Mouse (Mus musculus) MEL (cell line): ENCODE measurements around the gene Fam53b. TPM values are rescaled to one million over a fixed set of nuclear protein-coding genes. Genes with fewer than 3 reads are reported as not detected.

Experiments used
- DNase-seq: peaks from one replicate; pipeline ENCODE4 v3.0.0; 2011; ENCODE audit warnings: low read depth, low spot score
- H3K27ac ChIP-seq: 2 replicates; pipeline ENCODE4 v1.5.1; 2012; ENCODE audit warnings: low read depth, mild to moderate bottlenecking, control low read depth, low read length, moderate library complexity; ENCODE audit not compliant: control insufficient read depth
- H3K27me3 ChIP-seq, 2 experiments: fragments of 150-350 bp in 1 of 2; sonication (generic) in 1 of 2; 2 replicates each; pipeline ENCODE4 v1.6.1; 2012; ENCODE audit warnings: low read length in 2 of 2, mild to moderate bottlenecking in 2 of 2, improper control_type of control experiment in 1 of 2, moderate library complexity in 1 of 2; ENCODE audit not compliant: insufficient read depth in 2 of 2, control insufficient read depth in 1 of 2
- H3K36me3 ChIP-seq, 2 experiments: 2 replicates each; pipeline ENCODE4 v1.6.1; 2012 to 2014; ENCODE audit warnings: low read length in 2 of 2, improper control_type of control experiment in 1 of 2, inconsistent platforms in 1 of 2, mild to moderate bottlenecking in 1 of 2; ENCODE audit not compliant: insufficient read depth in 2 of 2, control insufficient read depth in 1 of 2
- H3K4me1 ChIP-seq, 2 experiments: fragments of 150-350 bp in 1 of 2; sonication (generic) in 1 of 2; 2 replicates each; pipeline ENCODE4 v1.6.1; 2012; ENCODE audit warnings: low read length in 2 of 2, improper control_type of control experiment in 1 of 2, mild to moderate bottlenecking in 1 of 2; ENCODE audit not compliant: insufficient read depth in 2 of 2, control insufficient read depth in 1 of 2
- H3K4me3 ChIP-seq, 2 experiments: fragments of 150-350 bp in 1 of 2; sonication (generic) in 1 of 2; 2 replicates each; pipeline ENCODE4 v1.5.1; 2012; ENCODE audit warnings: low read depth in 2 of 2, low read length in 2 of 2, mild to moderate bottlenecking in 2 of 2, moderate library complexity in 2 of 2, control low read depth in 1 of 2, improper control_type of control experiment in 1 of 2; ENCODE audit not compliant: control insufficient read depth in 1 of 2, insufficient read depth in 1 of 2
- H3K79me2 ChIP-seq: 2 replicates; pipeline ENCODE4 v1.6.1; 2012; ENCODE audit warnings: mild to moderate bottlenecking, low read length, moderate library complexity; ENCODE audit not compliant: control insufficient read depth, poor library complexity, insufficient read depth
- H3K9ac ChIP-seq: 2 replicates; pipeline ENCODE4 v1.6.1; 2012; ENCODE audit warnings: low read depth, mild to moderate bottlenecking, control low read depth, low read length, moderate library complexity; ENCODE audit not compliant: control insufficient read depth, poor library complexity, severe bottlenecking
- H3K9me3 ChIP-seq: fragments of 150-350 bp; sonication (generic); replicated peaks from 2 replicates; pipeline ENCODE4 v1.6.1; 2012; ENCODE audit warnings: mild to moderate bottlenecking, low read length, improper control_type of control experiment, moderate library complexity; ENCODE audit not compliant: insufficient read depth
- CHD2 ChIP-seq: IDR thresholded peaks from 2 replicates; pipeline ENCODE4 v1.6.1; 2011; ENCODE audit warnings: low read length, improper control_type of control experiment
- CTCF ChIP-seq, 3 experiments: IDR thresholded peaks in 2 of 3; conservative IDR thresholded peaks in 1 of 3; 2 replicates each; pipeline ENCODE4 v1.5.1; 2011 to 2012; ENCODE audit warnings: low read length in 3 of 3, low read depth in 2 of 3, mild to moderate bottlenecking in 2 of 3, improper control_type of control experiment in 1 of 3, inconsistent platforms in 1 of 3, mixed read lengths in 1 of 3, moderate library complexity in 1 of 3; ENCODE audit not compliant: control insufficient read depth in 1 of 3, insufficient read depth in 1 of 3, poor library complexity in 1 of 3, severe bottlenecking in 1 of 3
- E2F4 ChIP-seq: IDR thresholded peaks from 2 replicates; pipeline ENCODE4 v1.6.1; 2011; ENCODE audit warnings: low read depth, low read length, improper control_type of control experiment, borderline replicate concordance
- ELF1 ChIP-seq: IDR thresholded peaks from 2 replicates; pipeline ENCODE4 v1.6.1; 2014; ENCODE audit warnings: low read depth, mild to moderate bottlenecking, inconsistent platforms, low read length, improper control_type of control experiment, moderate library complexity
- HCFC1 ChIP-seq: IDR thresholded peaks from 2 replicates; pipeline ENCODE4 v1.6.1; 2012; ENCODE audit warnings: low read depth, mild to moderate bottlenecking, inconsistent platforms, low read length, improper control_type of control experiment, moderate library complexity
- KAT2A ChIP-seq: conservative IDR thresholded peaks from 2 replicates; pipeline ENCODE4 v1.6.1; 2012; ENCODE audit warnings: low read depth, low read length, improper control_type of control experiment, inconsistent platforms
- MAFK ChIP-seq: IDR thresholded peaks from 2 replicates; pipeline ENCODE4 v1.6.1; 2011; ENCODE audit warnings: low read depth, mild to moderate bottlenecking, low read length, improper control_type of control experiment, borderline replicate concordance
- MAX ChIP-seq: IDR thresholded peaks from 2 replicates; pipeline ENCODE4 v1.6.1; 2011; ENCODE audit warnings: low read length, improper control_type of control experiment
- MAZ ChIP-seq: IDR thresholded peaks from 2 replicates; pipeline ENCODE4 v1.6.1; 2012; ENCODE audit warnings: low read depth, mild to moderate bottlenecking, inconsistent platforms, low read length, improper control_type of control experiment
- MEF2A ChIP-seq: IDR thresholded peaks from 2 replicates; pipeline ENCODE4 v1.6.1; 2014; ENCODE audit warnings: low read depth, mild to moderate bottlenecking, inconsistent platforms, low read length, improper control_type of control experiment; ENCODE audit not compliant: poor library complexity, insufficient replicate concordance, severe bottlenecking; ENCODE audit errors: extremely low read depth
- MYB ChIP-seq: IDR thresholded peaks from 2 replicates; pipeline ENCODE4 v1.6.1; 2011; ENCODE audit warnings: mild to moderate bottlenecking, low read depth, low read length, improper control_type of control experiment
- MYC ChIP-seq: IDR thresholded peaks from 2 replicates; pipeline ENCODE4 v1.6.1; 2011; ENCODE audit warnings: low read depth, mild to moderate bottlenecking, low read length, improper control_type of control experiment, moderate library complexity
- NELFE ChIP-seq: IDR thresholded peaks from 2 replicates; pipeline ENCODE4 v1.6.1; 2011; ENCODE audit warnings: low read depth, low read length, improper control_type of control experiment
- NRF1 ChIP-seq: IDR thresholded peaks from 2 replicates; pipeline ENCODE4 v1.6.1; 2014; ENCODE audit warnings: low read depth, mild to moderate bottlenecking, inconsistent platforms, low read length, improper control_type of control experiment, moderate library complexity; ENCODE audit not compliant: poor library complexity, insufficient read depth, severe bottlenecking
- POLR2AphosphoS2 ChIP-seq: IDR thresholded peaks from 2 replicates; pipeline ENCODE4 v1.6.1; 2011; ENCODE audit warnings: low read length, improper control_type of control experiment
- POLR2AphosphoS5 ChIP-seq: IDR thresholded peaks from 2 replicates; pipeline ENCODE4 v1.6.1; 2012; ENCODE audit warnings: low read depth, borderline replicate concordance, mild to moderate bottlenecking, inconsistent platforms, low read length, moderate library complexity, mixed read lengths
- SMC3 ChIP-seq: IDR thresholded peaks from 2 replicates; pipeline ENCODE4 v1.6.1; 2011; ENCODE audit warnings: low read depth, low read length, improper control_type of control experiment
- TBP ChIP-seq: IDR thresholded peaks from 2 replicates; pipeline ENCODE4 v1.8.0; 2011; ENCODE audit warnings: low read depth, low read length, improper control_type of control experiment
- TCF12 ChIP-seq: IDR thresholded peaks from 2 replicates; pipeline ENCODE4 v1.6.1; 2014; ENCODE audit warnings: low read depth, mild to moderate bottlenecking, inconsistent platforms, low read length, improper control_type of control experiment, moderate library complexity
- USF1 ChIP-seq: IDR thresholded peaks from 2 replicates; pipeline ENCODE4 v1.6.1; 2014; ENCODE audit warnings: low read depth, mild to moderate bottlenecking, inconsistent platforms, low read length, improper control_type of control experiment, moderate library complexity
- USF2 ChIP-seq, 2 experiments: IDR thresholded peaks; 2 replicates each; pipeline ENCODE4 v1.6.1; 2011 to 2012; ENCODE audit warnings: improper control_type of control experiment in 2 of 2, low read length in 2 of 2, borderline replicate concordance in 1 of 2, inconsistent platforms in 1 of 2, low read depth in 1 of 2, mild to moderate bottlenecking in 1 of 2; ENCODE audit not compliant: insufficient read depth in 1 of 2
- ZKSCAN1 ChIP-seq: IDR thresholded peaks from 2 replicates; pipeline ENCODE4 v1.6.1; 2012; ENCODE audit warnings: low read depth, mild to moderate bottlenecking, inconsistent platforms, low read length, improper control_type of control experiment, moderate library complexity
- polyA plus RNA-seq, 2 experiments: library from polyadenylated mRNA; stranded (reverse) in 1 of 2; unstranded in 1 of 2; fragments of >175 nt in 1 of 2; fragments of >200 nt in 1 of 2; gene quantifications; 2 replicates each; pipeline versions ENCODE4 v1.2.1 to v1.2.4; 2012; ENCODE audit warnings: low replicate concordance in 2 of 2, low read depth in 1 of 2; ENCODE audit not compliant: insufficient read length in 2 of 2, insufficient read depth in 1 of 2, missing spikeins in 1 of 2
- total RNA-seq: library from RNA; depleted of rRNA; stranded (reverse); fragments of 300-350 nt; gene quantifications from 2 replicates; pipeline ENCODE4 v1.2.3, GENCODE M21; 2012

The Fam53b gene
- total and polyA plus RNA-seq, 3 experiments, result 7.9 to 15.4 TPM; not detected in 1

- peaks cover 21 to 39% of the 10 kb centered on the region in 2 experiments for H3K4me1 ChIP-seq
These were observed 129.8 kb downstream of the Fam53b start for GRCm38 (mm10) chr7:132683923-132684322.

GRCm38 (mm10) chr7:132682901-132683300 is 130.8 kb downstream of the Fam53b start:
- no peak for DNase-seq
- no peaks in the 10 kb centered on the region for H3K27me3 ChIP-seq
- peaks cover 0 to 29% of the 10 kb centered on the region in 2 experiments; a peak in 2 of 4 replicates for H3K36me3 ChIP-seq
- H3K27ac ChIP-seq, result no peak overlapping the region
- H3K9me3 ChIP-seq, result no peaks in the 10 kb centered on the region
- H3K4me3 ChIP-seq, result no peak overlapping the region
- H3K9ac ChIP-seq, result no peak overlapping the region
- peaks cover 23 to 35% of the 10 kb centered on the region in 2 experiments for H3K4me1 ChIP-seq
- TF ChIP-seq NRF1 (no peak), USF1 (no peak), MAFK (no peak), USF2 (IDR thresholded peaks at IDR 0.05; ENCODE audit: borderline replicate concordance in 1 of 2, insufficient read depth in 1 of 2, low read depth in 1 of 2, low read length in 2 of 2) (no peak)
- TF ChIP-seq, all 39 proteins: peak for 0
- H3K79me2 ChIP-seq, result no peaks in the 10 kb centered on the region

More at GRCm38 (mm10) chr7:132683923-132684322, 129.8 kb downstream of the Fam53b start:
- no peaks in the 10 kb centered on the region for H3K79me2 ChIP-seq
- TF ChIP-seq MAX (no peak), CHD2 (no peak), MAZ (no peak), KAT2A (no peak), E2F4 (no peak)
- TF ChIP-seq, all 39 proteins: peak for 0
- no peaks in the 10 kb centered on the region for H3K9me3 ChIP-seq
- peaks cover 0 to 28% of the 10 kb centered on the region in 2 experiments; a peak in 2 of 4 replicates for H3K36me3 ChIP-seq
- no peak overlapping the region for H3K27ac ChIP-seq
- H3K4me3 ChIP-seq, result no peak overlapping the region
- no peaks in the 10 kb centered on the region for H3K27me3 ChIP-seq
- DNase-seq, result no peak
- no peak overlapping the region for H3K9ac ChIP-seq

- peaks cover 0 to 27% of the 10 kb centered on the region in 2 experiments; a peak in 2 of 4 replicates for H3K36me3 ChIP-seq
- TF ChIP-seq MEF2A, result no peak
- no peak for TF ChIP-seq POLR2AphosphoS5
- TF ChIP-seq POLR2AphosphoS2, result no peak
- TF ChIP-seq MYC, result no peak
- no peak for TF ChIP-seq CHD2
- no peak for TF ChIP-seq TCF12
- TF ChIP-seq ELF1, result no peak
- no peak for TF ChIP-seq MYB
- TF ChIP-seq NELFE, result no peak
- no peak for TF ChIP-seq ZKSCAN1
- TF ChIP-seq TBP, result no peak
- no peak for TF ChIP-seq MAFK
- no peak for TF ChIP-seq HCFC1
- no peak for TF ChIP-seq CTCF (IDR thresholded peaks at IDR 0.05 in 2 of 3, conservative IDR thresholded peaks at IDR 0.05 in 1 of 3; ENCODE audit: control insufficient read depth in 1 of 3, insufficient read depth in 1 of 3, low read depth in 2 of 3, low read length in 3 of 3, poor library complexity in 1 of 3, severe bottlenecking in 1 of 3)
- no peak for TF ChIP-seq MAX
- TF ChIP-seq KAT2A, result no peak
- TF ChIP-seq SMC3, result no peak
- DNase-seq, result no peak
- no peaks in the 10 kb centered on the region for H3K27me3 ChIP-seq
- H3K9ac ChIP-seq, result no peak overlapping the region
- peaks cover 23 to 30% of the 10 kb centered on the region in 2 experiments for H3K4me1 ChIP-seq
- H3K9me3 ChIP-seq, result no peaks in the 10 kb centered on the region
- H3K27ac ChIP-seq, result no peak overlapping the region
- no peaks in the 10 kb centered on the region for H3K79me2 ChIP-seq
- no peak overlapping the region for H3K4me3 ChIP-seq
These were observed 131.3 kb downstream of the Fam53b start for GRCm38 (mm10) chr7:132682336-132682735.
